Mouse (Mus musculus) ES-Bruce4 (cell line): Measurements from ENCODE around the gene Cldn10.

ENCODE experiments used
- CTCF ChIP-seq: IDR thresholded peaks from one replicate; pipeline ENCODE4 v1.8.1; 2011; ENCODE audit warnings: low read depth, low read length
- EP300 ChIP-seq: IDR thresholded peaks from 2 replicates; pipeline ENCODE4 v1.6.1; 2011; ENCODE audit warnings: low read depth, low read length; ENCODE audit not compliant: insufficient read depth
- POLR2A ChIP-seq: IDR thresholded peaks from one replicate; pipeline ENCODE4 v1.8.1; 2011; ENCODE audit warnings: low read length; ENCODE audit not compliant: insufficient read depth

DNA sequence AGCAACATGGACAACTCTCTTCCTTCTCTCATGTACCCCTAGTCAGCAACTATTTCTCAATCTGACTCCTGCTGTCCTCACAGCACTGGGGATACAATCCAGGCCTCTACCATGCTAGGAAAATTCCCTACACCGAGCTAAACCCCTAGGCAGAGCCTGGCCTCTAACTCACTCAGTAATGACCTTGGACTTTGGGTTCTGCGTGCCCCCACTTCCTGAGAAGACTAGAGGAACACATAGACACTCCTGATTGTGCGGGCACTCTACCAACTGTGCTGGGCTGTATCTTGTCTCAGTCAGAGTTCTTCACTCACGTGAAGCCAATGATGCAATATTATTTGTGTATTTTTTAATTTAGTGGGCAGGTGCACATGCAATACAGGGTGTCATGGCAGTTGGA is 10.2 kb upstream of the Cldn10 start:
- TF ChIP-seq CTCF, result no peak
- no peak for TF ChIP-seq EP300
- no peak for TF ChIP-seq POLR2A
